Mouse (Mus musculus): ENCODE measurements around the gene Rab9. TPM values are rescaled to one million over a fixed set of nuclear protein-coding genes. Genes with fewer than 3 reads are reported as not detected.
A peak's percentile ranks its signal among the peaks of the same experiment; 100 is the strongest.
"Not testable (repeated sequence)": the region's sequence is repeated elsewhere in the genome, so short reads cannot be mapped to it uniquely, and the experiment has no call there.

Rab9 gene
- polyA plus RNA-seq (2017; shearing (Covaris generic)) = 10 to 100 TPM; 33.7 to 36.9 (median 33.7) TPM

GRCm38 (mm10) chrX:166479365-166479983, at the start of gene Rab9:
Gene Rab9, minus strand, starts transcription at chrX:166479867.
- peak; percentile 93 for ATAC-seq

GRCm38 (mm10) chrX:166528126-166528525, 48.5 kb upstream of the Rab9 start:
- no peak for ATAC-seq

- no peak for ATAC-seq
Observed at GRCm38 (mm10) chrX:166525637-166526315, 46.1 kb upstream of the Rab9 start.

- ATAC-seq = no peak
Observed at GRCm38 (mm10) chrX:166520782-166521181, 41.1 kb upstream of the Rab9 start.

- ATAC-seq = no peak
Observed at GRCm38 (mm10) chrX:166518345-166518744, 38.7 kb upstream of the Rab9 start, which contains the start of gene Tceanc. Gene Tceanc, minus strand, starts transcription at chrX:166518567.

- ATAC-seq = no peak
Observed at GRCm38 (mm10) chrX:166516631-166517030, 37.0 kb upstream of the Rab9 start.

GRCm38 (mm10) chrX:166515923-166516322, 36.3 kb upstream of the Rab9 start:
- ATAC-seq = no peak

- ATAC-seq = not testable (repeated sequence)
Observed at GRCm38 (mm10) chrX:166514035-166514434, 34.4 kb upstream of the Rab9 start.

- ATAC-seq = no peak
Observed at GRCm38 (mm10) chrX:166512071-166512470, 32.4 kb upstream of the Rab9 start.

GRCm38 (mm10) chrX:166511107-166511506, 31.4 kb upstream of the Rab9 start:
- no peak for ATAC-seq

GRCm38 (mm10) chrX:166509761-166510738, 30.4 kb upstream of the Rab9 start:
- peak; percentile 96 for ATAC-seq

GRCm38 (mm10) chrX:166504421-166504820, 24.8 kb upstream of the Rab9 start:
- ATAC-seq = no peak

- no peak for ATAC-seq
Observed at GRCm38 (mm10) chrX:166499496-166500190, 20.0 kb upstream of the Rab9 start.

GRCm38 (mm10) chrX:166497771-166498170, 18.1 kb upstream of the Rab9 start:
- no peak for ATAC-seq

- ATAC-seq = no peak
Observed at GRCm38 (mm10) chrX:166495052-166495451, 15.4 kb upstream of the Rab9 start.

- peak; percentile 36 for ATAC-seq
Observed at GRCm38 (mm10) chrX:166478631-166479364, 869 bp downstream of the Rab9 start.

- ATAC-seq = no peak
Observed at GRCm38 (mm10) chrX:166477393-166477792, 2.3 kb downstream of the Rab9 start.

- ATAC-seq = no peak
Observed at GRCm38 (mm10) chrX:166472612-166473011, 7.1 kb downstream of the Rab9 start.

GRCm38 (mm10) chrX:166468321-166468720, 11.3 kb downstream of the Rab9 start:
- no peak for ATAC-seq

GRCm38 (mm10) chrX:166455525-166455924, 24.1 kb downstream of the Rab9 start:
- ATAC-seq = no peak

GRCm38 (mm10) chrX:166454331-166454730, 25.3 kb downstream of the Rab9 start:
- ATAC-seq = no peak

GRCm38 (mm10) chrX:166453532-166453931, 26.1 kb downstream of the Rab9 start:
- no peak for ATAC-seq
